Mouse (Mus musculus) liver, embryonic 15.5 days (tissue): ENCODE data around the gene Actrt3. TPM values are rescaled to one million over a fixed set of nuclear protein-coding genes. Genes with fewer than 3 reads are reported as not detected.
A peak's percentile ranks its signal among the peaks of the same experiment; 100 is the strongest.

ENCODE experiments used
- ATAC-seq: fragments of 200-750 bp; cut with Nextera tagmentation; 2 replicates; pipeline ENCODE4 v1.8.0; 2017; ENCODE audit warnings: moderate number of reproducible peaks, mild to moderate bottlenecking, moderate library complexity; ENCODE audit not compliant: insufficient read depth
- H3K27ac ChIP-seq: fragments of 300-500 bp; sonication (generic); replicated peaks from 2 replicates; pipeline ENCODE4 v1.5.1; 2015; ENCODE audit warnings: mild to moderate bottlenecking, inconsistent platforms
- H3K27me3 ChIP-seq: fragments of 300-500 bp; sonication (generic); 2 replicates; pipeline ENCODE4 v1.6.1; 2015; ENCODE audit warnings: mild to moderate bottlenecking, inconsistent platforms
- H3K36me3 ChIP-seq: fragments of 300-500 bp; sonication (generic); replicated peaks from 2 replicates; pipeline ENCODE4 v1.6.1; 2015; ENCODE audit warnings: moderate library complexity, mild to moderate bottlenecking, inconsistent platforms
- H3K4me1 ChIP-seq: fragments of 300-500 bp; sonication (generic); replicated peaks from 2 replicates; pipeline ENCODE4 v1.6.1; 2015; ENCODE audit warnings: inconsistent platforms
- H3K4me2 ChIP-seq: fragments of 300-500 bp; sonication (generic); 2 replicates; pipeline ENCODE4 v1.6.1; 2015; ENCODE audit warnings: moderate library complexity, mild to moderate bottlenecking, inconsistent platforms
- H3K4me3 ChIP-seq: fragments of 300-500 bp; sonication (generic); replicated peaks from 2 replicates; pipeline ENCODE4 v1.5.1; 2015; ENCODE audit warnings: mild to moderate bottlenecking, inconsistent platforms
- H3K9ac ChIP-seq: fragments of 300-500 bp; sonication (generic); 2 replicates; pipeline ENCODE4 v1.6.1; 2015; ENCODE audit warnings: moderate library complexity, mild to moderate bottlenecking, inconsistent platforms
- H3K9me3 ChIP-seq: fragments of 300-500 bp; sonication (generic); replicated peaks from 2 replicates; pipeline ENCODE4 v1.6.1; 2016; ENCODE audit warnings: inconsistent platforms
- WGBS: fragments of 180-500 bp; shearing (Covaris S2); methylation state at CpG from one replicate; pipeline ENCODE4 v1.1.7; 2015; ENCODE audit warnings: mixed read lengths; ENCODE audit not compliant: insufficient replicate concordance; 5-methylcytosine and 5-hydroxymethylcytosine counted together
- polyA plus RNA-seq: library from polyadenylated mRNA; unstranded; fragments of >200 nt; fragmentation: Nextera tagmentation; extraction: Ambion mirVana; gene quantifications from 2 replicates; pipeline ENCODE4 v1.2.1, GENCODE M21; 2015

Gene Actrt3
- not detected in 2 replicates for polyA plus RNA-seq

DNA sequence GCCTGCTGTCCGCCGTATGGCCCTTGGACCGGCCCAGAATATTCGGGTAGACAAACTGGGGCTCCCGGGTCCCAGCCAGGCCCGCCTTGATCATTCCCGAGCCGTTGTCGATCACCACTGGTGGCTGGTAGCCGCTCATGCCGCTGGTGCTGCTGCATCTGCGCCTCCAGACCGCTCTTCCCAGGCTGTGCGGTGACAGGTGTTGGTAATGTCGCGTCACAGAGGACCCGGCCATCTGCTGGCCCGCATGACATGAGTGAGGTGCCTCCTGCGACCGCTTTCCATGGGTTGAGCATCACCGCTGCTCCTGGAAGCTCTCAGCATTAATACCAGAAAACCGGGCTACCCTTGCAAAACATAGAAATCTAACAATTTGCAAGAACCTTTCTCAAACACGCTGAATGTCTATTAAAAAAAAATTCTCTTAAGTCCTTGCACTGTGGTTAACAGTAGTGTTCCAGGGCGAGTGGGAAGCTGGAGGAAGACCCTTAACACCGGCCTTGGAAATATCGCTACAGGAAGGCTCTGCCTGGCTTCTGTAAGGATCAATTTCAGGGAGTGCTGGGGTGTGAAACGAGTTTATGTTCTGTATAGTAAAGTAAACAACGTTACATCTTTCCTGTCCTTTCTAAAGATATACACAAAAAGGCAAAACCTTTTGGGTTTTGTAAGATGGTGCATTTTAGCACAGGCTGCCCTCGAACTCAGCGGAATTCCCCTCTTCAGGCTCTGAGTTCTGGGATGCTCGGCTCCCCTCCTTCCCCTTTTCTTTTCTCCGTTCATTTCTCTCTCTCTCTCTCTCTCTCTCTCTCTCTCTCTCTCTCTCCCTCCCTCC, at the start of gene Actrt3:
Actrt3 (minus strand) TSS at position 229 of the 835 bp plus-strand sequence.
- peaks cover 9% of the 10 kb centered on the region; the same call in 1 of the 2 replicates for H3K36me3 ChIP-seq
- WGBS, result under 1% methylated on average over 32 of the region's 32 CpGs

GRCm38 (mm10) chr3:30648466-30648865, 48.7 kb upstream of the Actrt3 start:
- Histone ChIP-seq H3K27ac (no peak overlapping the region), H3K36me3 (no peaks in the 10 kb centered on the region), H3K4me2 (no peak overlapping the region), H3K9me3 (no peaks in the 10 kb centered on the region), H3K9ac (no peak overlapping the region), H3K4me1 (0 out of 2 replicates have a peak, but pooled peaks cover 3% of the 10 kb centered on the region), H3K4me3 (no peak overlapping the region), H3K27me3 (peaks cover 56% of the 10 kb centered on the region)
- ATAC-seq, result no peak
- WGBS, result 69% methylated on average over 2 of the region's 2 CpGs

More for the DNA sequence above, at the start of gene Actrt3:
- no peak for ATAC-seq
- peaks cover 49% of the 10 kb centered on the region for H3K27me3 ChIP-seq
- peak within 1 kb of the TSS; percentile 91 for H3K4me2 ChIP-seq
- H3K9ac ChIP-seq, result peak within 1 kb of the TSS; percentile 62
- H3K9me3 ChIP-seq, result no peaks in the 10 kb centered on the region
- H3K4me3 ChIP-seq, result peak within 1 kb of the TSS; percentile 91
- H3K27ac ChIP-seq, result peak within 1 kb of the TSS; percentile 73
- H3K4me1 ChIP-seq, result peaks cover 34% of the 10 kb centered on the region

DNA sequence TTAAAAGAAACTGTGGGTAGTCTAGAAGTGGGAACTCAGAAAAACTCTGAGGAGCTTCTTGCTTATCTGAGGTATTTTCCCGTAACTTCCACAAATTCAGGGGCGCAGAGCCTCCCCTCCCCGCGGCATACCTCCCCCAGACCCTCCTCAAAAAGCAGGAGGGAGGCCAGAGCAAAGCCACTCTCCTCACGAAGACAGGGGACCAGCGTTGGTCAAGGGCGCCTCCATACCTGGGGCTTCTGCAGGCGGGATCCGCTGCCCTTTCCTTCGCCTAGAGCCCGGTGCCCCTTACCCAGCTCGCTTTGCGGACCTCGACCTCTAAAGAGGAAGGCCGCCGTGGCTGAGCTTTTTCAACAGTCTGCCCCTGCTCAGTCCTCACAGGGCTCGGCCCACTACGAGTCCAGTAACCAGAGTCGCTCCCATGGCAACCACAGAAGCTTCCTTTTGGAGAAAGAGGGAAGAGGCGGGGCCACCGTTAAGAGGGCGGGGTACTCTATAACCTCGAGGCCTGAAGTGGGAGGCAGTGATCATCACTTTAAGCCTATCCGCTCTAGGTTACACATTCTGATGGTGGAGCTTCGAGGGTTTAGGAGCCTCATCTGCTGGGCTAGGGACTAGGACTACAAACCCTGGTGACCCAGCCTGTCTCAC, 47.8 kb upstream of the Actrt3 start, which contains the start of gene Lrrc34:
Lrrc34 (minus strand) TSS at position 430 of the 651 bp plus-strand sequence.
- no peak for ATAC-seq
- Histone ChIP-seq H3K4me2 (peak within 1 kb of the TSS; percentile 56), H3K4me1 (0 out of 2 replicates have a peak, but pooled peaks cover 3% of the 10 kb centered on the region), H3K27me3 (peaks cover 56% of the 10 kb centered on the region), H3K9ac (no peak within 1 kb of the TSS), H3K4me3 (peak within 1 kb of the TSS; percentile 17; the same call in 1 of the 2 replicates), H3K27ac (no peak within 1 kb of the TSS), H3K36me3 (no peaks in the 10 kb centered on the region), H3K9me3 (no peaks in the 10 kb centered on the region)
- 1% methylated on average over 25 of the region's 25 CpGs for WGBS

DNA sequence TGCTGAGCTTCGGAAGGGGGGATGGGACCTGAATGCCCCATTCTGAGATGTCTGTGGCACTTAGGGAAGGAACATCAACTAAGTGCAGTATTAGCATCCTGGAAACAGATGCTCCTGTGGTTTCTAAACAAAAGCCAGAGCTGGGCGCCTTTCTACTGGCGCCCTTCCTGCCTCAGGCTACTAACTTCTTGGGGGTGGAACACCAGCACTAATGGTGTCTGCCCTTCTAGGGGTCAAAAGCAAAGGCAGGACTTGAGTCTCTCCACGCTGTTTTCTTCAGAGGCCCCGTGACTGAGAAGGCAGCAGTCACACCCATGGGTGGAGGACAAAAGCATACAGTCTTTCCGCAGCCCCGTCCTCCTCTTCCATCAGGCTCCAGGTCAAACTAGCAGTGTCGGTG, 47.0 kb upstream of the Actrt3 start:
- H3K9ac ChIP-seq, result no peak overlapping the region
- H3K27me3 ChIP-seq, result peaks cover 55% of the 10 kb centered on the region
- no peaks in the 10 kb centered on the region for H3K9me3 ChIP-seq
- H3K4me1 ChIP-seq, result 0 out of 2 replicates have a peak, but pooled peaks cover 3% of the 10 kb centered on the region
- no peak overlapping the region for H3K27ac ChIP-seq
- WGBS, result 35% methylated on average over 8 of the region's 8 CpGs
- no peak overlapping the region for H3K4me2 ChIP-seq
- no peak overlapping the region for H3K4me3 ChIP-seq
- ATAC-seq, result no peak
- H3K36me3 ChIP-seq, result no peaks in the 10 kb centered on the region

DNA sequence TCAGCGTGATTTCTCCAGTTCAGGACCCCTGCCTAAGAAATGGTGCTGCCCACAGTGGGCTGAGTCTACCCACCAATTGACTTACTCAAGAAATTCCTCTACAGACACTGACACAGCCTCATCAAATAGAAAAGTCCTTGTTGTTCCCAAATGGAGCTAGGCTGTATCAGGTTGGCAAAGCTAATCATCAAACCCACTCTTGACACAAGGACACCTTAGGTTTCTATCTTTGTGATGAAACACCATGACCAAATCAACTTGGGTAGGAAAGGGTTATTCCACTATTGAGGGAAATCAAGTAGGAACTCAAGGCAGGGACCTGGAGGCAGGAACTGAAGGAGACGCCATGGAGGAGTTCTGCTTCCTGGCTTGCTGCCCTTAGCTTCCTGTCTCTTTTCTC, 44.5 kb upstream of the Actrt3 start, which contains the start of gene Lrriq4:
Lrriq4 (plus strand) TSS at position 301 of the 400 bp plus-strand sequence.
- Histone ChIP-seq H3K9me3 (no peaks in the 10 kb centered on the region), H3K27me3 (peaks cover 29% of the 10 kb centered on the region), H3K4me3 (no peak within 1 kb of the TSS), H3K4me1 (no peaks in the 10 kb centered on the region), H3K9ac (no peak within 1 kb of the TSS), H3K27ac (no peak within 1 kb of the TSS), H3K36me3 (no peaks in the 10 kb centered on the region), H3K4me2 (no peak within 1 kb of the TSS)
- WGBS, result 47% methylated on average over 2 of the region's 2 CpGs
- no peak for ATAC-seq

DNA sequence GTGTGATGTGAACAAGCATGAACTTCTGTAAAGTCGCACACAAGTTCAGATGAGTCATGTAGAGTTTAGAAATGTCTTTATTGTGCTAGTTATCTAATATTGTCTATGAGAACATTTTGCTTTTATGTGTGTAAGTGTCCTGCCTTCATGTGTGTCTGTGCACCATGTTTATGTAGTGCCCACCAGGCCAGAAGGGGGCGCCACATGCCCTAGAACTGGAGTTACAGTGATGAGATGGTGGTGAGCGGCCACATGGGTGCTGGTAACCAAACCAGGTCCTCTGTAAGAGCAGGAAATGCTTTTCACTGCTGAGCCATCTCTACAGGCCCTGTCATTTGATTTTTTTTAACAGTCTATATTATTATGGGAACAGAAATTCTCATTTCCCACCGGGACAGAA, 35.9 kb upstream of the Actrt3 start:
- Histone ChIP-seq H3K4me2 (no peak overlapping the region), H3K4me1 (no peaks in the 10 kb centered on the region), H3K9ac (no peak overlapping the region), H3K27me3 (no peaks in the 10 kb centered on the region), H3K36me3 (no peaks in the 10 kb centered on the region), H3K9me3 (no peaks in the 10 kb centered on the region), H3K4me3 (no peak overlapping the region), H3K27ac (no peak overlapping the region)
- WGBS, result 64% methylated on average over 4 of the region's 4 CpGs
- no peak for ATAC-seq

- no peak overlapping the region for H3K9ac ChIP-seq
- WGBS, result 45% methylated on average over 3 of the region's 3 CpGs
- no peaks in the 10 kb centered on the region for H3K36me3 ChIP-seq
- ATAC-seq, result no peak
- H3K4me1 ChIP-seq, result no peaks in the 10 kb centered on the region
- H3K27me3 ChIP-seq, result no peaks in the 10 kb centered on the region
- no peak overlapping the region for H3K4me3 ChIP-seq
- no peak overlapping the region for H3K27ac ChIP-seq
- H3K4me2 ChIP-seq, result no peak overlapping the region
- H3K9me3 ChIP-seq, result no peaks in the 10 kb centered on the region
Measured at GRCm38 (mm10) chr3:30633681-30634080, 33.9 kb upstream of the Actrt3 start.

DNA sequence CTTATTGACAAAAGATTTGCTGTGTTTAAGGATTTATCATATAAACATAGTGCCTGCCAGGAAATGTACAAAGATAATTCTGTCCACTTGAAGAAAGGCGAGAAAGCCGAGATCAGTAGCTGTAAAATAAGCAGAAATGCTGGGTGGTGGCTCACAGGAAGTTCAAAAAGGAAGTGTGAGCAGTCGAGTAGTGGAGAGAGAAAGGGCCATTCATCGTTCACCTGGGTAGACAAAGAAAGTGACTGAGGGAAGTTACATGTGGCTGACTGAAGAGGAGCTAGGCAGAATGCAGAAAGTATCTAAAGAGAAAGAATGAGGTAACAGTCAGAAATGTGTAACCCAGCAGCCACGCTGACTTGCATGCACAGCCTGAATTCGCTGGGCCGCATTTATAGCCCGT, 20.4 kb upstream of the Actrt3 start:
- Histone ChIP-seq H3K36me3 (peaks cover 49% of the 10 kb centered on the region), H3K4me3 (no peak overlapping the region), H3K9me3 (no peaks in the 10 kb centered on the region), H3K9ac (no peak overlapping the region), H3K27ac (no peak overlapping the region), H3K4me2 (no peak overlapping the region), H3K27me3 (no peaks in the 10 kb centered on the region), H3K4me1 (no peaks in the 10 kb centered on the region)
- ATAC-seq, result no peak
- WGBS, result 49% methylated on average over 8 of the region's 8 CpGs

- 72% methylated on average over 4 of the region's 4 CpGs for WGBS
- Histone ChIP-seq H3K9ac (no peak overlapping the region), H3K36me3 (peaks cover 79% of the 10 kb centered on the region), H3K4me3 (no peak overlapping the region), H3K27ac (no peak overlapping the region), H3K9me3 (no peaks in the 10 kb centered on the region), H3K4me2 (no peak overlapping the region), H3K4me1 (0 out of 2 replicates have a peak, but pooled peaks cover 4% of the 10 kb centered on the region), H3K27me3 (no peaks in the 10 kb centered on the region)
- no peak for ATAC-seq
Measured at GRCm38 (mm10) chr3:30610930-30611329, 11.2 kb upstream of the Actrt3 start.

- peaks cover 78% of the 10 kb centered on the region for H3K36me3 ChIP-seq
- ATAC-seq, result no peak
Measured at GRCm38 (mm10) chr3:30608999-30609398, 9.3 kb upstream of the Actrt3 start.

GRCm38 (mm10) chr3:30603256-30603655, 3.5 kb upstream of the Actrt3 start:
- Histone ChIP-seq H3K27me3 (peaks cover 16% of the 10 kb centered on the region), H3K9me3 (no peaks in the 10 kb centered on the region), H3K4me3 (peak overlapping the region; percentile 91), H3K27ac (peak overlapping the region; percentile 98), H3K4me2 (peak overlapping the region; percentile 91), H3K4me1 (peaks cover 24% of the 10 kb centered on the region), H3K9ac (peak overlapping the region; percentile 78), H3K36me3 (peaks cover 35% of the 10 kb centered on the region)
- no peak for ATAC-seq
- 49% methylated on average over 10 of the region's 10 CpGs for WGBS

More at GRCm38 (mm10) chr3:30608999-30609398, 9.3 kb upstream of the Actrt3 start:
- Histone ChIP-seq H3K9ac (no peak overlapping the region), H3K27ac (no peak overlapping the region), H3K4me3 (no peak overlapping the region), H3K4me2 (no peak overlapping the region), H3K4me1 (peaks cover 9% of the 10 kb centered on the region), H3K9me3 (no peaks in the 10 kb centered on the region), H3K27me3 (no peaks in the 10 kb centered on the region)
- 73% methylated on average over 3 of the region's 3 CpGs for WGBS
